Mouse (Mus musculus): Measurements from ENCODE around the gene Snx29. TPM values are rescaled to one million over a fixed set of nuclear protein-coding genes. Genes with fewer than 3 reads are reported as not detected.
"Not testable (repeated sequence)": the region's sequence is repeated elsewhere in the genome, so short reads cannot be mapped to it uniquely, and the experiment has no call there.

Snx29 gene
- polyA plus RNA-seq, 1 experiment = 1.1 TPM

DNA sequence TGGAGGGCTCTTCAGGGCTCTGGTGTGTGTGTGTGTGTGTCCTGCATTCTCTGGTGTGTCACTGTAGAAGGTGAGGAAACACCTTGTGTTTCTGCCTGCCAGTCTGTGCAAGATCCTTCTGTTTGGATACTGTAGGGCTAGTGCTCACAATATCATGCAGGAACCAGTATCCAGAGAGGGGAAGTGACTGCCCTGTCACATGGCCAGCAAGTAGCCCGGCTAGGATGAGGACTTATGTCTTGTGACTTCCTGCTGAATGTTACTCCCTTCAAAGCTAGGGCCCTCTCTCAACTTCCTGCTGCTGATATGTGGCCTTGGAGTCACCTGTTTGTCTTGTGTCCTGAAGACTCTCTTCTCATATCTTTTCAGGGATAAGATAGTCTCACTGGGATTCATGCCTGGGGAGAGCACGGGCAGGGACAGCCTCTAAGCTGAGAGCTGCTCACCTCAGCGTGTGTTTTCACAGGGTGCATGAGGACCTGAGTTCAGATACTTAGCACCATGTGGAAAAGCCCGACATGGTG, 20.6 kb downstream of the Snx29 start:
- H3K4me3 ChIP-seq (replicated peaks) = no peak overlapping the region
- no peaks in the 10 kb centered on the region for H3K9me3 ChIP-seq (ENCODE audit: control insufficient read depth, low read length)
- no peaks in the 10 kb centered on the region for H3K36me3 ChIP-seq (ENCODE audit: control insufficient read depth)
- TF ChIP-seq GATA1 (IDR thresholded peaks at IDR 0.05; ENCODE audit: low read length) (no peak), TAL1 (IDR thresholded peaks at IDR 0.05; ENCODE audit: low read length) (no peak)
- H3K27me3 ChIP-seq (ENCODE audit: control insufficient read depth) = no peaks in the 10 kb centered on the region
- no peaks in the 10 kb centered on the region for H3K4me1 ChIP-seq (ENCODE audit: control insufficient read depth)

DNA sequence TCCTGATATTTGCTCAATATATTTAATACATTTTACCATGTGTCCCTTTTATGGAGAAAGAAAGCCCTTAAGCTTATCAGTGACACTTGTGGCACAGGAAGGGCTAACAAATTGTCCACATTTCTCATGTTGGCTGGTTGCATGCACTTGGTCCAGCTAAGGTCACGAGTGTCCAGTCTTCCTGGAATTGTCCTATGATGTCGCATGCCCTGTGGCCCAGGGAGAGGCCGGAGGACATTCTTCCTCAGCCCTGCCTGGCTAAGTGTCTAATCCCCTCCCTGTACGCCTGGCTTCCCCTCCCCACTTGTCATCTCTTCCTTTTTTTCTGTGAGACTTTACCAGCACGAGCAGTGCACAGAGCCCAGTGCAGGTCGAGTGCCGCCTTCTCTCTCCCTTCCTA, 29.2 kb downstream of the Snx29 start:
- Histone ChIP-seq H3K36me3 (ENCODE audit: control insufficient read depth) (no peaks in the 10 kb centered on the region), H3K4me3 (replicated peaks) (no peak overlapping the region), H3K9me3 (ENCODE audit: control insufficient read depth, low read length) (no peaks in the 10 kb centered on the region), H3K4me1 (ENCODE audit: control insufficient read depth) (peaks cover 3% of the 10 kb centered on the region), H3K27me3 (ENCODE audit: control insufficient read depth) (no peaks in the 10 kb centered on the region)
- TF ChIP-seq TAL1 (IDR thresholded peaks at IDR 0.05; ENCODE audit: low read length) (no peak), GATA1 (IDR thresholded peaks at IDR 0.05; ENCODE audit: low read length) (no peak)

DNA sequence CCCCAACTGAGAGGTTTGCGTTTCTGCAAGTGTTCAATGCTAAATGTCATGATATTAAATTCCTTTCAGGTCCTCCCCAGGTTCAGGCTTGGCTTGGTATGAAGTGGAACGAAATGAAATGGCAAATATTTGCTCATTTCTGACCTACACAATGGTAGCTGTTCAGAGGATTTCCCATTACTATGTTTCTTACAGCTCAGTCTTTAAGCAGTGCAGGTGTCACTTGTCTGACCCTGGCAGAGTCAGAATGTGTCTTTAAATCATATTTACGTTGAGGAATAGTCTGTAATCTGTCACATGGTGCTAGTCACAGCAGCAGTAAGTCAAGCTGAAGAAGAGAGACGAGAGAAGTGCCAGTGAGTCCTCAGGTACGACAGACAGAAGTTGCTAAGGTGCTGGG, 36.5 kb downstream of the Snx29 start:
- Histone ChIP-seq H3K4me1 (ENCODE audit: control insufficient read depth) (no peaks in the 10 kb centered on the region), H3K4me3 (replicated peaks) (no peak overlapping the region), H3K9me3 (ENCODE audit: control insufficient read depth, low read length) (no peaks in the 10 kb centered on the region), H3K27me3 (ENCODE audit: control insufficient read depth) (no peaks in the 10 kb centered on the region), H3K36me3 (ENCODE audit: control insufficient read depth) (no peaks in the 10 kb centered on the region)
- no peak for TF ChIP-seq GATA1 (IDR thresholded peaks at IDR 0.05; ENCODE audit: low read length)
- no peak for TF ChIP-seq TAL1 (IDR thresholded peaks at IDR 0.05; ENCODE audit: low read length)

GRCm38 (mm10) chr16:11359919-11360318, 37.2 kb downstream of the Snx29 start:
- H3K36me3 ChIP-seq (ENCODE audit: control insufficient read depth) = no peaks in the 10 kb centered on the region
- H3K4me3 ChIP-seq (replicated peaks) = no peak overlapping the region
- no peaks in the 10 kb centered on the region for H3K9me3 ChIP-seq (ENCODE audit: control insufficient read depth, low read length)
- H3K27me3 ChIP-seq (ENCODE audit: control insufficient read depth) = no peaks in the 10 kb centered on the region
- TF ChIP-seq GATA1 (IDR thresholded peaks at IDR 0.05; ENCODE audit: low read length) = no peak
- TF ChIP-seq TAL1 (IDR thresholded peaks at IDR 0.05; ENCODE audit: low read length) = no peak
- H3K4me1 ChIP-seq (ENCODE audit: control insufficient read depth) = no peaks in the 10 kb centered on the region

- not testable (repeated sequence) for H3K27me3 ChIP-seq (ENCODE audit: control insufficient read depth); H3K4me3 ChIP-seq (replicated peaks); H3K36me3 ChIP-seq (ENCODE audit: control insufficient read depth); H3K4me1 ChIP-seq (ENCODE audit: control insufficient read depth); H3K9me3 ChIP-seq (ENCODE audit: control insufficient read depth, low read length)
Observed at GRCm38 (mm10) chr16:11360576-11360975, 37.9 kb downstream of the Snx29 start.

DNA sequence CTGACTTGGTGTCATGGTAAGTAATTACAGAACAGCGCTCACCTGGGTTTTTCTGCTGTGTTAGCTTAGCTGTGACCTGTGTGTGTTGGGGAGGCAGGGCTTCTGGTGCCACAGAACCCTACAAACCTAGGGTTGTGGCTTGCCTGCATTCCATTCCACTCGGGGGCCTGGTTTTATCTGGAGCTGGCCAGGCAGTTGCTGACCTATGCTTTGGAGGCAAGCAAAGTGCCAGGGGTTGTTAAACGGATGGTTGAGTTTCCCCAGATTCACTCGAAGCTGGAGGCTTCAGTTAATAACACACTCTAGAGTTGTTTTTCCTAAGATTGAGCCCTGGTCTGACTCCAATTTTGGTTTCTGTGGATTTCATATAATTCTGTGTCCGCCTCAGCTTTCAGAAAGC, 42.9 kb downstream of the Snx29 start:
- H3K36me3 ChIP-seq (ENCODE audit: control insufficient read depth) = 0 out of 2 replicates have a peak, but pooled peaks cover 2% of the 10 kb centered on the region
- peaks cover 14% of the 10 kb centered on the region for H3K4me1 ChIP-seq (ENCODE audit: control insufficient read depth)
- H3K4me3 ChIP-seq (replicated peaks) = no peak overlapping the region
- H3K27me3 ChIP-seq (ENCODE audit: control insufficient read depth) = no peaks in the 10 kb centered on the region
- H3K9me3 ChIP-seq (ENCODE audit: control insufficient read depth, low read length) = no peaks in the 10 kb centered on the region
- no peak for TF ChIP-seq TAL1 (IDR thresholded peaks at IDR 0.05; ENCODE audit: low read length)
- no peak for TF ChIP-seq GATA1 (IDR thresholded peaks at IDR 0.05; ENCODE audit: low read length)

- Histone ChIP-seq H3K36me3 (ENCODE audit: control insufficient read depth) (0 out of 2 replicates have a peak, but pooled peaks cover 2% of the 10 kb centered on the region), H3K9me3 (ENCODE audit: control insufficient read depth, low read length) (no peaks in the 10 kb centered on the region)
Observed at GRCm38 (mm10) chr16:11366851-11367250, 44.1 kb downstream of the Snx29 start.

GRCm38 (mm10) chr16:11368412-11368811, 45.7 kb downstream of the Snx29 start:
- Histone ChIP-seq H3K27me3 (ENCODE audit: control insufficient read depth) (no peaks in the 10 kb centered on the region), H3K4me1 (ENCODE audit: control insufficient read depth) (peaks cover 17% of the 10 kb centered on the region), H3K9me3 (ENCODE audit: control insufficient read depth, low read length) (no peaks in the 10 kb centered on the region), H3K4me3 (replicated peaks) (no peak overlapping the region), H3K36me3 (ENCODE audit: control insufficient read depth) (0 out of 2 replicates have a peak, but pooled peaks cover 2% of the 10 kb centered on the region)
- no peak for TF ChIP-seq TAL1 (IDR thresholded peaks at IDR 0.05; ENCODE audit: low read length)

More at GRCm38 (mm10) chr16:11366851-11367250, 44.1 kb downstream of the Snx29 start:
- Histone ChIP-seq H3K27me3 (ENCODE audit: control insufficient read depth) (no peaks in the 10 kb centered on the region), H3K4me1 (ENCODE audit: control insufficient read depth) (peaks cover 17% of the 10 kb centered on the region), H3K4me3 (replicated peaks) (no peak overlapping the region)
- TF ChIP-seq TAL1 (IDR thresholded peaks at IDR 0.05; ENCODE audit: low read length) (no peak), GATA1 (IDR thresholded peaks at IDR 0.05; ENCODE audit: low read length) (no peak)

DNA sequence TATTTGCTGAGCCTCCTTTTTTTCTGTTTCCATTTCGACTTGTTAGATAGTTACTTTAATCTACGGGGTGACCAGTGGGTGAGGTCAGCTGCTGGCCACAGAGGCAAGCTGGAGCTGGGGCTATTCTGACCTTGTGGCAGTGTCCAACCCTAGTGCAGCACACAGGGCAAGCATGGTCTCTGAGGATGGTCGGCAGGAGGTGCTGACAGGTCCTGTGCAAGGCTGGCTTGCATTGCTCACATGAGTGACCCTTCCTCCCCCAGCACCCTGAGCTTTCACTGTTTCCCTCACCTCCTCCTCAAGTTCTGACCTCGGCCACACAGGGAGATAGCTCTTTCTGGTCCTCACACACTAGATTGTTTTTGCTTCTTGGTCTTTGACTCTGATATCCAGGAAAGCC, 46.5 kb downstream of the Snx29 start:
- H3K27me3 ChIP-seq (ENCODE audit: control insufficient read depth) = no peaks in the 10 kb centered on the region
- no peak overlapping the region for H3K4me3 ChIP-seq (replicated peaks)
- H3K9me3 ChIP-seq (ENCODE audit: control insufficient read depth, low read length) = no peaks in the 10 kb centered on the region
- peaks cover 17% of the 10 kb centered on the region for H3K4me1 ChIP-seq (ENCODE audit: control insufficient read depth)
- TF ChIP-seq TAL1 (IDR thresholded peaks at IDR 0.05; ENCODE audit: low read length) = no peak
- TF ChIP-seq GATA1 (IDR thresholded peaks at IDR 0.05; ENCODE audit: low read length) = no peak
- H3K36me3 ChIP-seq (ENCODE audit: control insufficient read depth) = 0 out of 2 replicates have a peak, but pooled peaks cover 2% of the 10 kb centered on the region

- H3K4me3 ChIP-seq (replicated peaks) = no peak overlapping the region
- H3K9me3 ChIP-seq (ENCODE audit: control insufficient read depth, low read length) = no peaks in the 10 kb centered on the region
- TF ChIP-seq TAL1 (IDR thresholded peaks at IDR 0.05; ENCODE audit: low read length) (no peak), GATA1 (IDR thresholded peaks at IDR 0.05; ENCODE audit: low read length) (no peak)
- H3K36me3 ChIP-seq (ENCODE audit: control insufficient read depth) = 0 out of 2 replicates have a peak, but pooled peaks cover 2% of the 10 kb centered on the region
- no peaks in the 10 kb centered on the region for H3K27me3 ChIP-seq (ENCODE audit: control insufficient read depth)
- H3K4me1 ChIP-seq (ENCODE audit: control insufficient read depth) = peaks cover 17% of the 10 kb centered on the region
Observed at GRCm38 (mm10) chr16:11369642-11370041, 46.9 kb downstream of the Snx29 start.

Measured in erythroblast, embryonic 14.5 days (primary cell).